Mouse (Mus musculus) E14TG2a.4 (cell line): ENCODE data around the gene Camsap3.

Source experiments
- CTCF ChIP-seq: conservative IDR thresholded peaks from 2 replicates; pipeline ENCODE4 v1.5.1; 2014; ENCODE audit warnings: low read length
- NANOG ChIP-seq: IDR thresholded peaks from 2 replicates; pipeline ENCODE4 v1.6.1; 2014; ENCODE audit warnings: borderline replicate concordance, low read length, mixed read lengths
- POU5F1 ChIP-seq: IDR thresholded peaks from 2 replicates; pipeline ENCODE4 v1.6.1; 2014; ENCODE audit warnings: low read length, borderline replicate concordance

- TF ChIP-seq CTCF, result no peak
- no peak for TF ChIP-seq POU5F1
- TF ChIP-seq NANOG, result no peak
Observed at GRCm38 (mm10) chr8:3656725-3657381, 69.8 kb downstream of the Camsap3 start.
